ENCODE assay signal across 8 mouse cellular contexts in the genomic region with DNA sequence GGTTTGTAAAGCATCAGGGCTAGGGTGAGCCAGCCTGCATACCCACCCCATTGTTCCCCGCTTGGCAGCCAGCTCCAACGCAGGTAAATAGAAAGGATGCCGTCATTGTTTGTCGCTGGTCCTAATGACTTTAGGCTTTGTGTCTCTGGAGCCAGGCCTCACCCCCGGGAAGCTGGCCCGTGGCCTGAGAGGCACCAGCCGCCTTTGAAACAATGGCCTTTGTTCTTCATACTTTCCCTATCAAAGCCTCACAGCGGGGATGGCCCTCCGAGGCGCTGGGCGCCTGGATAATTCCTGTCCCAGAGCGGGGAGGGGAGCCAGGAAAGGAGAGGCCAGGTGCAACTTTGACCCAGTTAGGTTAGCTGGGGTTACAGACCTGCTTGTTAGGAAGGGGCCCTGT.
DNase-seq lines count a peak whose midpoint lies in the region; ATAC-seq lines count a peak whose summit lies in the region.

No protein-coding gene starts in this region.

- under 1% methylated on average over 12 of the region's 12 CpGs for WGBS in neural tube, embryonic 11.5 days

- DNase-seq in left cerebral cortex, adult 11 months (ENCODE audit: low spot score) = peak; percentile 45
- no peak for DNase-seq in left cerebral cortex, postnatal 14 days (ENCODE audit: low spot score in 2 of 2)
- peak; percentile 27 to 41 for DNase-seq in cerebellum, adult 18-20 months
- DNase-seq in gastrocnemius, postnatal 10 days = peak; percentile 18
- DNase-seq in layer of hippocampus, adult 9-11 months = peak; percentile 86
- DNase-seq in neural tube, embryonic 11.5 days (ENCODE audit: low spot score) = peak; percentile 55
- DNase-seq in c-Kit-positive CD71-positive TER-119-positive erythroid progenitor cells, embryonic 14.5 days (ENCODE audit: low spot score) = no peak

- H3K9me3 ChIP-seq in neural tube, embryonic 11.5 days (ENCODE audit: control insufficient read depth, low read length) = no peaks in the 10 kb centered on the region

- ATAC-seq in neural tube, embryonic 11.5 days (ENCODE audit: insufficient read depth, low FRiP score, low TSS enrichment) = no peak
- no peak for ATAC-seq in erythroid progenitor cell, adult 5-6 weeks (replicated peaks; ENCODE audit: low FRiP score, poor library complexity, severe bottlenecking)

- no peaks in the 10 kb centered on the region for H3K27me3 ChIP-seq in neural tube, embryonic 11.5 days (ENCODE audit: control insufficient read depth, insufficient read depth, low read length)

- H3K4me3 ChIP-seq in neural tube, embryonic 11.5 days (ENCODE audit: low read depth, low read length) = no peak overlapping the region

- no peak overlapping the region for H3K27ac ChIP-seq in neural tube, embryonic 11.5 days (ENCODE audit: low read depth, low read length)

- intact Hi-C loops in left cerebral cortex, postnatal 14 days (cut with DNase I) = no loop called here

- peak overlapping the region; percentile 26 for H3K9ac ChIP-seq in neural tube, embryonic 11.5 days (ENCODE audit: low read length)

- no peaks in the 10 kb centered on the region for H3K36me3 ChIP-seq in neural tube, embryonic 11.5 days (ENCODE audit: control insufficient read depth, insufficient read depth, low read length)

- H3K4me2 ChIP-seq in neural tube, embryonic 11.5 days (ENCODE audit: low read depth) = 0 out of 2 replicates have a peak overlapping the region, but pooled peaks have one; percentile 7

- peaks cover 8% of the 10 kb centered on the region for H3K4me1 ChIP-seq in neural tube, embryonic 11.5 days (ENCODE audit: control insufficient read depth, insufficient read depth, low read length)

Comparison
In these comparisons a context has a peak if more than half of its experiments do, and no peak if none do; other contexts are left out.
1. DNase-seq: peak in left cerebral cortex, adult 11 months (single experiment), cerebellum, adult 18-20 months (2 of 2), gastrocnemius, postnatal 10 days (single experiment), layer of hippocampus, adult 9-11 months (single experiment) and neural tube, embryonic 11.5 days (single experiment); none in left cerebral cortex, postnatal 14 days (0 of 2) and c-Kit-positive CD71-positive TER-119-positive erythroid progenitor cells, embryonic 14.5 days (single experiment).